Mouse (Mus musculus): ENCODE measurements around the gene Arhgef26.

Gene Arhgef26
- long read RNA-seq, experiment 1, full-length matches to known transcripts: 1 of 3 reads
- long read RNA-seq, experiment 1, partial matches to known transcripts: 2 of 3 reads
- long read RNA-seq, experiment 1, other reads (novel, unspliced or antisense): 0 of 3 reads
- long read RNA-seq, experiment 2, partial matches to known transcripts: 4 of 6 reads
- long read RNA-seq, experiment 2, other reads (novel, unspliced or antisense): 2 of 6 reads

- intact Hi-C loops (cut with DNase I): no loop called here
Measured at GRCm38 (mm10) chr3:62338044-62338443, at the start of gene Arhgef26. Arhgef26 (plus strand) TSS chr3:62338344.

DNA sequence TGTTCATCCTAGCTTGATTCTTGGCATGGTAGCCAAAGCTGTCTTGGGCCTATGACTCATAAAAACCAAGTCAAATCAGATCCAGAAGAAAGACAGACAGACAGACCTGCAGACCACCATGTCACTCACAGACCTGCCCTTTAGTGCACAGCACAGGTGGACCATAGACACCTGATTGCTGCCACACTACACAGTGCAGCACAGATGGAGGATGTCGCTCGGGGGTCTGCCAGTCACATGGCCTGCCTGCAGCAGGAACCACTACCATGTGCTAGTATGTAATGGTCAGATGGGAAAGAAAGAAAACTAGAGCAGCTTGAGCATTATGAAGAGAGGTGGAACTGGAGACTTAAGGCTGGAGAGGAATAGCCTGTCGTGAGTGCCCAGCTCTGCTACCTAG, 27.7 kb upstream of the Arhgef26 start:
- intact Hi-C loops (cut with DNase I): no loop called here

DNA sequence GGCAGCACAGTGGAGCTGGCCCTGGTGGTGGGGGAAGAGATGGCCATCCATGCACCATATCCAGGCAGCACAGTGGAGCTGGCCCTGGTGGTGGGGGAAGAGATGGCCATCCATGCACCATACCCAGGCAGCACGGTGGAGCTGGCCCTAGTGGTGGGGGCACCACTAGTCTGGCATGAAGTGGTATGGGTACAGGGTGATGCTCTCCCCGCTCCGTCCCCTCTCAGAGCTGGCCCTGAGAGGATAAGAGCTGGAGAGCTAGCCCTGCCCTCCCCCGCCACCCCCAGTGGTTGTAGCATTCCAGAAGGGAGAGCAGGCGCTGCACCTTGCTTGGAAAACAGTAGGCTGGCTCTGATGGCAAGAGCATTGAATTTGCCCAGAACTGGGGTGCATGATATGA, 26.9 kb upstream of the Arhgef26 start:
- intact Hi-C loops (cut with DNase I): no loop called here

GRCm38 (mm10) chr3:62324708-62325107, 13.4 kb upstream of the Arhgef26 start:
- intact Hi-C loops (cut with DNase I): no loop called here

- intact Hi-C loops (cut with DNase I): no loop called here
Measured at GRCm38 (mm10) chr3:62327903-62328302, 10.2 kb upstream of the Arhgef26 start.

- intact Hi-C loops (cut with DNase I): no loop called here
Measured at GRCm38 (mm10) chr3:62338461-62338853, 313 bp downstream of the Arhgef26 start.

DNA sequence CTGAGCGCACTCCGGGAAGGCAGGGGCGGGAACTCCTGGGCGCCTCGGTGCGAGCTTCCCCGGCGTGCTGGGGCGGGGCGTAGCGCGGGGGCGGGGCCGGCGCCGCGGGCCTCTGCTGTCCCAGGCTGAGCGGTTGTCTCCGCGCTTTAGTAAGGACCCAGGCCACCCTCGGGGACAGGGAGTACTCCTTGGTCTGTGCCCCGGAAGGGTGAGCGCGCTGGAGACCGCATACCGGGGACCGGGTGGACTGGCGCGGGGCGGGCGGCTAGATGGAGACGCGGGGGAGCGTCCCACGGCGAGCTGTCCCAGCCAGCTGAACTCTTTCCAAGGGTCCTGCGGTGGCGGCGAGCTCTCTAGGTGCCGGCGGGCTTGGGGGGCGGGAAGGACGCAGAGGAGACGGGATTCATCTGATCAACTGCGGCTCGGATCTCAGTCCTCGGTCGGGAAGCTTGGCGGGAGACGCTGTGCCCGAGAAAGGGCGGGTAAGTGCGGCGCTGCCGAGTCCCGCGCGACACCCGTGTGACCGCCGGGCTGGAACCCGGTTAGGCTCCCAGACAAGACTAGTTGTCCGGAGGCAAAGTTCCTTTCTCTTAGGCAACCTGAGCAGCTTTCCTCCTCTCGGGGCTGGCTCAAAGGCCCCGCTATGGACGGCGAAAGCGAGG, 841 bp downstream of the Arhgef26 start:
- intact Hi-C loops (cut with DNase I): no loop called here

GRCm38 (mm10) chr3:62339516-62340051, 1.4 kb downstream of the Arhgef26 start:
- intact Hi-C loops (cut with DNase I): loop anchor here (5.0 kb wide), 1 partner anchor 118 kb away; no protein-coding TSS in a partner anchor

DNA sequence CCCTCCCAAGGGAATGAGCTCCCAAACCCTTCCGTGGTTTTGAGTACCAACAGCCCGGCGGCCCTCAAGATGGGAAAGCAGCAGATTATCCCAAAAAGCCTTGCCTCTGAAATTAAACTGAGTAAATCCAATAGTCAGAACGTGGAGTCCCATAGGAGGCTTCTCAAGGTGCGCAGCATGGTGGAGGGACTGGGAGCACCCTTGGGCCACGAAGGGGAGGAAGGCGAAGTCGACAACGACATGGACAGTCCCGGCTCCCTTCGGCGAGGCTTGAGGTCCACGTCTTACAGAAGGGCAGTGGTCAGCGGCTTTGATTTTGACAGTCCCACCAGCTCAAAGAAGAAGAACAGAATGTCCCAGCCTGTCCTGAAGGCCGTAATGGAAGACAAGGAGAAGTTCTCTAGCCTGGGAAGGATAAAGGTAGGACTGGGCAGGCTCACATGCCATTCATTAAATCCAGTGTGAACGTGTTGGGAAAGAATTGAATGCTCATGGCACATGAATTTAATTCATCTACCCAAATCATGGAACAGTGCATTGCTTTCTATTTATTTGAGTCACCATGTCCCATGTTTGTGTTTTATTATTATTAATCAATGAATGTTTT, 2.1 kb downstream of the Arhgef26 start:
- intact Hi-C loops (cut with DNase I): loop anchor here (5.0 kb wide), 1 partner anchor 117 kb away; no protein-coding TSS in a partner anchor

- intact Hi-C loops (cut with DNase I): loop anchor here (5.0 kb wide), 1 partner anchor 116 kb away; no protein-coding TSS in a partner anchor
Measured at GRCm38 (mm10) chr3:62340861-62341260, 2.7 kb downstream of the Arhgef26 start.

- intact Hi-C loops (cut with DNase I): loop anchor here (5.0 kb wide), 1 partner anchor 116 kb away; no protein-coding TSS in a partner anchor
Measured at GRCm38 (mm10) chr3:62341496-62342205, 3.5 kb downstream of the Arhgef26 start.

DNA sequence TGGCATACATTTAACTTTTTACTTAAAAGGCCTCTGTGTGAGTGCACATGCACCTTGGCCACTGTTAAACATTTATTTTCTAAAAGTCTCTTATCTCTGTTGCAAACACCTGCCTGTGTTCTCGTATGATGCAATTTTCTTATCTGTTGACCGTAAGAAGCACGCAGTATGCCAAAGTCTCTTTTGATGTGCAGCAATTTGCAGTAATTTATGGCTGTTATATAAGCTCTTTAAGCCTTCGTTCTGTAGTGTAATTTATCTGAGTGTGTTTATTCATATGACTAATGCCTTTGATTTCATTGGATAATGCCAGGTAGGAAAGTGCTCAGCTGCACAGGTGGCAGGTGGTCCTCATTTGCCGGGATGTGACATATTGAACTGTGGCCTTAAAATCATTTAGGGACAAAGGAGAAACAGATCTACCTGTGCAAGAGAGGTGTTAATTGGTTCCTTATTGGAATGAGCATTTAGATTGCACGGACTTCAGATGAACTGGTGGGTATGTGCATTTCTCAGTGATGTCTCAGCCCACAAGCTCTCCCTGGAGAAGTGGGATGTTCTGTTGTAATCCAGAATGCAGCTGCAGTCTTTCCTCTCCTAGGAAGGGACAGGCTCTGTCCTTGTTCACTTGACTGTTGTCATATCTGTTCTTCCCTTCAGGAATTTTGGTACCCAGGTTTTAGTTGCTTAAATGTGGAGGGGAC, 10.5 kb downstream of the Arhgef26 start:
- intact Hi-C loops (cut with DNase I): no loop called here

GRCm38 (mm10) chr3:62349218-62349897, 11.2 kb downstream of the Arhgef26 start:
- intact Hi-C loops (cut with DNase I): no loop called here

DNA sequence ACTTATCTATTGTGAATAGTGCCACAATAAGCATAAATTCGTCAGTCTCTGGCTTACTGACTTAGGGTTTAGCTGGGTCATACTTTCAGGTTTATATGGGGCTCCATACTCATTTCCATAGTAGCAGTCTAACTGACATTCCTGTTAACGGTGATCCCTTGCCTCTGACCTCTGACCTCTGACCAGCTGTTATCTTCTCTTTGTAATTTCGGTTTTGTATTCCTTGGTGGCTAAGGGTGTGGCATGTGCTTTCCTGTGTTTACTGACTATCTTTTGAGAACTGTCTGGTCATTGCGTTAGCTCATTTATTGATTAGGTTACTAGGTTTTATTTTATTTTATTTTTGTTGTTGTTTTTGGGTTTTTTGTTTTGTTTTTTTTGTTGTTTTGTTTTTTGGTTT, 13.9 kb downstream of the Arhgef26 start:
- intact Hi-C loops (cut with DNase I): no loop called here

DNA sequence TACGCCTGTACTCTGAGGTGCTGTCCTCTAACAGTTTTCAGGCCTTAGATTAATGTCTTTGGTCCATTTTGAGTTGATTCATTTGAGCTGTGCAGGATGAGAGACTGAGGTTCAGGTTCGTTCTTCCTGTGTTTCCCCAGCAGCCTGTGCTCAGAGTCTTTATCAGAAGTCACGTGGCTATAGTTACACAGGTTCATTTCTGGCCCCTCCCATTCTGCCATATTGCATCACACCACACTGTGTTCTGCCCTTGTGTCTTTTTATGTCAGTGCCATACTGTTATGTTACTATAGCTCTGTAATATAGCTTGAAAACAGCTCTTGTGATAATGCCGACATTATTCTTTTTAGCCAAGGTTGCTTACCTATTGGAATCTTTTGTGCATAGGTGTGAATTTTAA, 14.7 kb downstream of the Arhgef26 start:
- intact Hi-C loops (cut with DNase I): no loop called here

- intact Hi-C loops (cut with DNase I): no loop called here
Measured at GRCm38 (mm10) chr3:62367882-62368281, 29.7 kb downstream of the Arhgef26 start.

DNA sequence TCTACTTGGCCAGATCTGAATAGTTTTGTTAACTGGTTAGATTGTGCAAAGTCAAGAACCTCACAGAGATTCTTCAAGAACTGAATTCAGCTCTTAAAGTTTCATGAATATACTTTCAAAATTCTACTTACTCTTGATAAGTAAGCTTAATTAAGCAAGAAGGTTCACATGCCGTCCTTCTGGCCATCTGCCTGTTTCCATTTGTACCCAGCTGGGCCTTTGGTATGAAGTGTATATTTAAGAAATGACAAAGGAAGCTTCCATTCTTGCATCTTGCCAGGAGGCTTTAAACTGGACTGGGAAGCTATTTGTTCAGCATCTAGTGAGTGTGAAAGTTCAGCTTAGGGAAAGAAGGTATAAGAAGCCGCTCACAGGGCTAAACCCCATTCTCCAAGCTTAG, 34.7 kb downstream of the Arhgef26 start:
- intact Hi-C loops (cut with DNase I): no loop called here

- intact Hi-C loops (cut with DNase I): no loop called here
Measured at GRCm38 (mm10) chr3:62374346-62374745, 36.2 kb downstream of the Arhgef26 start.

DNA sequence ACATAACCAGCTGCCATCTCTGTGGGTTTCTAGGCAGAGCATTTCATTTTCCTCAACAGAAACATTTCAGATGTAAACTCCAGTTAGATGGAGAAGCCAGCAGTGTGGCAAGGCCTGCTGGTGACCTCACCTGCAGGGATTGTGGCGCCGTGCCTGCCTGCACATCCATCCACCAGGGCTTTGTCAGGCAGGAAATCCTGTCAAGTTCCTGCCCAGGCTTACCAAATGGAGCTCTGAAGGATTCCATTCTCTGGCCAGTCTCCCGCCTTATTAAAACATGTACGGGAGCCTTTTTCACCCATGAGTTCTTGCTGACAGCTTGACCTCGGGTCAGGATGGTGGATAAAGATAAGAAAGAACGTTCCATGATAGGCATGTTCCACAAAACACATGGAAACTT, 36.7 kb downstream of the Arhgef26 start:
- intact Hi-C loops (cut with DNase I): no loop called here

- intact Hi-C loops (cut with DNase I): no loop called here
Measured at GRCm38 (mm10) chr3:62376719-62377118, 38.6 kb downstream of the Arhgef26 start.
